Mouse (Mus musculus): Measurements from ENCODE around the gene Rpl22. TPM values are rescaled to one million over a fixed set of nuclear protein-coding genes. Genes with fewer than 3 reads are reported as not detected.

Rpl22 gene
- polyA plus RNA-seq, 2 experiments, result 298 to 443 TPM

DNA sequence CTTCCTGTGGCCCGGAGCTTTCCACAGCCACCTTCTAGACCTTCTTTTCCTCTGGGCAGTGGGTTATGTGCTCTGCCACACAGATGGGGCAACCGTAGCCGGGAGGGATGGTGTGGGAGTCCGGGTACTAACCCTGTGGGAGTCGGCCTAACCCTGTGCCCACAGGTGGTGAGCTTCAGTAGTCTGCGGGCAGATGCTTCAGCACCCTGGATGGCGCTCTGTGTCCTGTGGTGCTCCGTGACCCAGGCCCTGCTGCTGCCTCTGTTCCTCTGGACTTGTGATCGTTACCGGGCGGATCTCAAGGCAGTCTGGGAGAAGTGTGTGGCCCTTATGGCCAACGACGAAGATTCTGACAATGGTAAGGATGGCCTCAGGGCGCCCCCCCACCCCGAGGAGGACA, 43.9 kb upstream of the Rpl22 start:
- WGBS (ENCODE audit: insufficient replicate concordance), result 40% methylated on average over 15 of the region's 15 CpGs
- H3K27me3 ChIP-seq (ENCODE audit: control insufficient read depth, insufficient read depth, low read length), result peaks cover 53% of the 10 kb centered on the region
- TF ChIP-seq CTCF (IDR thresholded peaks at IDR 0.05; ENCODE audit: low read depth) (no peak), EP300 (IDR thresholded peaks at IDR 0.05; ENCODE audit: low read depth) (no peak)
- H3K4me1 ChIP-seq (replicated peaks; ENCODE audit: control insufficient read depth in 2 of 2, insufficient read depth in 2 of 2, low read length in 1 of 2), result no peaks in the 10 kb centered on the region
- no peak overlapping the region for H3K4me2 ChIP-seq (ENCODE audit: low read depth)
- ATAC-seq (ENCODE audit: insufficient read depth) (no peak), DNase-seq (ENCODE audit: low read depth in 3 of 3, low spot score in 3 of 3) (no peak)
- no peaks in the 10 kb centered on the region for H3K9me3 ChIP-seq (ENCODE audit: control insufficient read depth, low read length)
- H3K4me3 ChIP-seq (ENCODE audit: insufficient read depth in 1 of 2, low read depth in 2 of 2, low read length in 2 of 2), result no peak overlapping the region
- H3K27ac ChIP-seq, result no peak overlapping the region
- H3K36me3 ChIP-seq (replicated peaks; ENCODE audit: control insufficient read depth, insufficient read depth, low read depth), result no peaks in the 10 kb centered on the region
- no peak overlapping the region for H3K9ac ChIP-seq (replicated peaks)

DNA sequence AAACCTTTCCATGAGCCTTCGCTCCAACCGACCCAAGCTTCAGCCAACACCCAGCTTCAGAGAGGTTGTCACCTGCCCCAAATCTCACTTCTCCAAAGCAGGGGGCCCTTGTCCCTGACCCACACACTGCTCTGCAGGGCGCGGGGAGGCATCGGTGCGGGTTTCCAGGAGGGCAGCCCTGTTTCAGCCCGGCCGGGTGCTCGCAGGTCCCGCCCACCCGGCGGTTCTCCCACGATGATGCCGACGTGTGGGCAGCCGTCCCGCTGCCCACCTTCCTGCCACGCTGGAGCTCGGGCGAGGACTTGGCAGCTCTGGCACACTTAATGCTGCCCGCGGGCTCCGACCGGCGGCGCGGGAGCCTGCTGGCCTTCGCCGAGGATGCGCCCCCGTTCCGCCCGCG, 42.8 kb upstream of the Rpl22 start:
- H3K4me1 ChIP-seq (replicated peaks; ENCODE audit: control insufficient read depth in 2 of 2, insufficient read depth in 2 of 2, low read length in 1 of 2), result no peaks in the 10 kb centered on the region
- H3K4me3 ChIP-seq (ENCODE audit: insufficient read depth in 1 of 2, low read depth in 2 of 2, low read length in 2 of 2), result peak overlapping the region in 1 of 2 experiments; percentile 6; a peak in 1 of 4 replicates
- 19% methylated on average over 34 of the region's 34 CpGs for WGBS (ENCODE audit: insufficient replicate concordance)
- no peak overlapping the region for H3K9ac ChIP-seq (replicated peaks)
- H3K9me3 ChIP-seq (ENCODE audit: control insufficient read depth, low read length), result no peaks in the 10 kb centered on the region
- H3K4me2 ChIP-seq (ENCODE audit: low read depth), result peak overlapping the region; percentile 41
- no peaks in the 10 kb centered on the region for H3K36me3 ChIP-seq (replicated peaks; ENCODE audit: control insufficient read depth, insufficient read depth, low read depth)
- H3K27ac ChIP-seq, result no peak overlapping the region
- no peak for ATAC-seq (ENCODE audit: insufficient read depth)
- TF ChIP-seq CTCF (IDR thresholded peaks at IDR 0.05; ENCODE audit: low read depth) (no peak), EP300 (IDR thresholded peaks at IDR 0.05; ENCODE audit: low read depth) (no peak)
- DNase-seq (ENCODE audit: low read depth in 3 of 3, low spot score in 3 of 3), result no peak
- H3K27me3 ChIP-seq (ENCODE audit: control insufficient read depth, insufficient read depth, low read length), result peaks cover 64% of the 10 kb centered on the region

DNA sequence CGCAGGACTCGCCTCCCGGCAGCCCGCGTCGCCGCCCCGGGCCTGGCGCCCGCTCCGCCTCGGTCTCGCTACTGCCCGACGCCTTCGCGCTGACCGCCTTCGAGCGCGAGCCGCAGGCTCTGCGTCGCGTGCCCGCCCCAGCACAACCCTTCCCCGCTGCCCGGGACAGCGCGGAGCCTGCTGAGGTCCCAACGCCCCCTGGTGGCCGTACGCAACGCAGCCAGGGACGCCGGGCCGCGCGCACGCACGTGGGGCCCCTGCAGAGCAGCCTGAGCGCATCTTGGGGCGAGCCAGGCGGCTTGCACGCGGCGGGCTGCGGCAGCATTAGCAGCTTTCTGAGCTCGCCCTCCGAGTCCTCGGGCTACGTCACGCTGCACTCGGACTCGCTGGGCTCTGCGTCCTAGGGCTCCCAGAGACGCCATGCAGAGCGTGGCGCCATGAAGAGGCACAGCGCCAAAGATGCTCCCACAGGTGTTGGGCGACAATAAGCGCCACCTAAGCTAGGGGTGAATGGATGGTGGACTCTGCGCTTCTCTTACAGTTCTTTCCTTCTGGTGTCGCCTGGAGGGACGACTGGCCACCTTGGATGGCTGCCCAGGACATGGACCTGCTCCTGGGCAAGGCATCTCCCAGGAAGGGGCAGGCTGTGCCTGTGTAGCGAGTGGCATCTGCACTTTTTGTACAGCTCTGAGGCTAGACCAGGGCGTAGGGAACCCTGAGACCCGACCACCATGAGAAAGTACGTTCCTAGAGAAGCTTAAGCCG, 42.2 kb upstream of the Rpl22 start:
- WGBS (ENCODE audit: insufficient replicate concordance), result 4% methylated on average over 70 of the region's 70 CpGs

DNA sequence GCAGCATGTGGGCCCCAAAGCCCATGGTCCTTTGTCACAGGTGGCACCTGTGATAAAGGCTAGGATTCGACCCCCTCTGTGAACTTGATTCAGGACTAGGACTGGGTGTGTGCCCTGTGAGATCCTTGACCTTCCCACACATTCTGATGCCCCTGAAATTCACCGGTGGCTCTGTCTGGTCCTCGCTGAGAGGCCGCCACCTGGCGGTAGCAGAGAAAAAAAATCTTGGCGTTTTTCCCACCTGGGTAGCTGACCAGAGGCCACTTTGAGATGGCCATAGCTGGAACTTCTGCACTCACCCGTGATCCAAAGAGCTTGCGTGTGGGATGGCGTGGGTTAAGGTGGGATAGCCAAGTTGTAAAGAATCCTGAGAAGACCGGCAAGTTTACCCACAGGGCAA, 40.0 kb upstream of the Rpl22 start:
- Histone ChIP-seq H3K4me2 (ENCODE audit: low read depth) (no peak overlapping the region), H3K36me3 (replicated peaks; ENCODE audit: control insufficient read depth, insufficient read depth, low read depth) (no peaks in the 10 kb centered on the region), H3K4me3 (ENCODE audit: insufficient read depth in 1 of 2, low read depth in 2 of 2, low read length in 2 of 2) (no peak overlapping the region), H3K4me1 (replicated peaks; ENCODE audit: control insufficient read depth in 2 of 2, insufficient read depth in 2 of 2, low read length in 1 of 2) (no peaks in the 10 kb centered on the region), H3K27ac (no peak overlapping the region), H3K9ac (replicated peaks) (no peak overlapping the region), H3K9me3 (ENCODE audit: control insufficient read depth, low read length) (no peaks in the 10 kb centered on the region), H3K27me3 (ENCODE audit: control insufficient read depth, insufficient read depth, low read length) (peaks cover 83% of the 10 kb centered on the region)
- DNase-seq (ENCODE audit: low read depth in 3 of 3, low spot score in 3 of 3), result no peak
- WGBS (ENCODE audit: insufficient replicate concordance), result 3% methylated on average over 10 of the region's 10 CpGs
- TF ChIP-seq EP300 (IDR thresholded peaks at IDR 0.05; ENCODE audit: low read depth) (no peak), CTCF (IDR thresholded peaks at IDR 0.05; ENCODE audit: low read depth) (peak; percentile 77)
- no peak for ATAC-seq (ENCODE audit: insufficient read depth)

More for the DNA sequence above, 42.2 kb upstream of the Rpl22 start:
- DNase-seq (ENCODE audit: low read depth in 3 of 3, low spot score in 3 of 3) (peak in 2 of 3 experiments; percentile 41 to 53), ATAC-seq (ENCODE audit: insufficient read depth) (peak; percentile 72; the same call in 1 of the 2 replicates)
- Histone ChIP-seq H3K4me3 (ENCODE audit: insufficient read depth in 1 of 2, low read depth in 2 of 2, low read length in 2 of 2) (peak overlapping the region in 1 of 2 experiments; percentile 6; a peak in 1 of 4 replicates), H3K9ac (replicated peaks) (no peak overlapping the region), H3K4me1 (replicated peaks; ENCODE audit: control insufficient read depth in 2 of 2, insufficient read depth in 2 of 2, low read length in 1 of 2) (no peaks in the 10 kb centered on the region), H3K27me3 (ENCODE audit: control insufficient read depth, insufficient read depth, low read length) (peaks cover 70% of the 10 kb centered on the region), H3K27ac (no peak overlapping the region), H3K9me3 (ENCODE audit: control insufficient read depth, low read length) (no peaks in the 10 kb centered on the region), H3K4me2 (ENCODE audit: low read depth) (peak overlapping the region; percentile 41), H3K36me3 (replicated peaks; ENCODE audit: control insufficient read depth, insufficient read depth, low read depth) (no peaks in the 10 kb centered on the region)
- TF ChIP-seq CTCF (IDR thresholded peaks at IDR 0.05; ENCODE audit: low read depth) (peak; percentile 78), EP300 (IDR thresholded peaks at IDR 0.05; ENCODE audit: low read depth) (no peak)

DNA sequence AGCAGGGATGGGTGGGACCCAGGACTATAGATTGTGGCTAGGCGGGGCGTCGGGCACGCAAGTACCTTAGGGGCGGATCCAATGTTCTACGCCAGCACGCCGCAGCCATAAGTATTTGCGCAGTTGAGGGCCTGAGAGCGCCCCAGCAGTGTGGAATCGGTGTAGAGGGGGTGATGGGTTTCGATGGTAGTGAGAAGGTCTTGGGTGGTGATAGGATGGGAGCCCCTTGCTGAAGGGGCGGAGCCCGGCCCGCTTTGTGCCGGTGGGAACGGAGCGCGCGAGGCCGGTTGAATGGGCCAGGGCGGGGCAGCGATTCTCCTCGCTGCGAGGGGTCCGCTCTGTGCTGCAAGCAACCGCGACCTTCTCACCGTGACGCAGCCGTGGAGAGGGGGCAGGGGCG, 39.4 kb upstream of the Rpl22 start:
- H3K9ac ChIP-seq (replicated peaks), result no peak overlapping the region
- H3K27ac ChIP-seq, result no peak overlapping the region
- ATAC-seq (ENCODE audit: insufficient read depth), result no peak
- 5% methylated on average over 32 of the region's 32 CpGs for WGBS (ENCODE audit: insufficient replicate concordance)
- H3K9me3 ChIP-seq (ENCODE audit: control insufficient read depth, low read length), result no peaks in the 10 kb centered on the region
- no peaks in the 10 kb centered on the region for H3K36me3 ChIP-seq (replicated peaks; ENCODE audit: control insufficient read depth, insufficient read depth, low read depth)
- peaks cover 90% of the 10 kb centered on the region for H3K27me3 ChIP-seq (ENCODE audit: control insufficient read depth, insufficient read depth, low read length)
- TF ChIP-seq CTCF (IDR thresholded peaks at IDR 0.05; ENCODE audit: low read depth), result 0 out of 2 replicates have a peak, but pooled peaks have one; percentile 2
- TF ChIP-seq EP300 (IDR thresholded peaks at IDR 0.05; ENCODE audit: low read depth), result no peak
- no peaks in the 10 kb centered on the region for H3K4me1 ChIP-seq (replicated peaks; ENCODE audit: control insufficient read depth in 2 of 2, insufficient read depth in 2 of 2, low read length in 1 of 2)
- H3K4me3 ChIP-seq (ENCODE audit: insufficient read depth in 1 of 2, low read depth in 2 of 2, low read length in 2 of 2), result no peak overlapping the region
- no peak for DNase-seq (ENCODE audit: low read depth in 3 of 3, low spot score in 3 of 3)
- peak overlapping the region; percentile 26; the same call in 1 of the 2 replicates for H3K4me2 ChIP-seq (ENCODE audit: low read depth)
